Mouse (Mus musculus): ENCODE measurements around the gene Pde10a.

DNA sequence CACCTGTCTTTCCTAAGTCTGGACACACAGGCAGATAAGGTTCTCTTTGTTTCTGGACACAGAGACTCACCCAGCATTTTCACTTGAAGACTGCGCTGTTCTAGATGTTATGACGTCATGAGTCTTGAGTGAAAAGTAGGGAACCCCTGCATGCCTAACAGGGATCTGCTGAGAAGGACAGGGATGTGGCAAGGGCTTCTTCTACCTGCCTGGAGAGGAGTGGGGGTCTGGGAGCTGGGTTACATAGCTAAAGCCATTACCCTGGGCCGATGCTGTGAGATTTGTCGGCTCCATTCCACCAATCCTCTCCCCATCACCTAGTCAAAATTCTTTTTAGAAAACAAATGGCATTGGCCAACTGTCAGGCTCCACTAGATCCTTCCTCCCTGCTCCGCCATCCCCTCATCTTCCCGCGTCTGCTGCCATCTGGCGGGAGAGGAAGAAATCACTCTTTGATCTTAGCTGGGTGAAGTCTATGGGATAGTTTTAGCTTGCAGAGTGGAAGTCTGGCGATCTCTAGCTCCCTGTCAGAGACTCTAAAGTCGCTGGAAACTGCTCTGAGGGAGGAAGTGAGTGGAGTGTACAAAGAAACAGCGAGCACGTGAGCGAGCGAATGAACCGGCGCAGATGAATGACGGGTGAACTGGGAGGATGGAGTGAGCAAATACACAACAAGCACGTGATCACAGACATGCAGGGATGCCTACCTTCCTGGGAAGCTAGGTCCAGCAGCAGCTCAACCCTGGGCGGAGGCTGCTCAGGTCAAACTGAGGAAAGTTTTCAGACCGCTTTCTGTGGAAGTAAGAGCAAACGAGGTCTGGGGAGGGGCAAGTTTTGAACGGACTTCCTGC lies 67.5 kb downstream of the Pde10a start:
- TF ChIP-seq GATA1 (IDR thresholded peaks at IDR 0.05; ENCODE audit: borderline replicate concordance, low read length) (no peak), FLI1 (IDR thresholded peaks at IDR 0.05; ENCODE audit: low read length) (no peak)

All from megakaryocyte, embryonic 14.5 days (primary cell).